Mouse (Mus musculus): ENCODE measurements around the gene Evc2. TPM values are rescaled to one million over a fixed set of nuclear protein-coding genes. Genes with fewer than 3 reads are reported as not detected.

The Evc2 gene
- total RNA-seq, 1 experiment from 2014 or later, result not detected

DNA sequence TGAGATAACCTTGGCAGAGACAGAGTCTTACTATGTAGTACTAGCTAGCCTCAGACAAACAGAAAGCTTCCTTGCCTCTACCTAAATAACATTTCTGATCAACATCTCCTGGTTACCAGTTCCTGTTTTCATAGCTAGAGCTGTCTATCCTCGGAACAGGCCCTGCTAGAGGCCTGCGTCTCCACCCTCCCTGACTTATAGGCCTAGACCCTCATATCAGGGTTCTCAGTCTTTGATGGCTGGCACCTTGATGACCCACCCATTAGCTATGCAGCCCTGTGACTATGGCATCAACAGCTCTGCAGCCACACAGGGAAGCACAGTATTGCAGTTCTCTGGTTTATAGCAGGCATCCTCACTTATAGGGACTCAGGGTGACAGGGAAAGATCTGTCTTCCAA, 119.5 kb downstream of the Evc2 start:
- ATAC-seq (replicated peaks; ENCODE audit: insufficient number of reproducible peaks, low FRiP score, low TSS enrichment, poor library complexity, severe bottlenecking), result no peak

DNA sequence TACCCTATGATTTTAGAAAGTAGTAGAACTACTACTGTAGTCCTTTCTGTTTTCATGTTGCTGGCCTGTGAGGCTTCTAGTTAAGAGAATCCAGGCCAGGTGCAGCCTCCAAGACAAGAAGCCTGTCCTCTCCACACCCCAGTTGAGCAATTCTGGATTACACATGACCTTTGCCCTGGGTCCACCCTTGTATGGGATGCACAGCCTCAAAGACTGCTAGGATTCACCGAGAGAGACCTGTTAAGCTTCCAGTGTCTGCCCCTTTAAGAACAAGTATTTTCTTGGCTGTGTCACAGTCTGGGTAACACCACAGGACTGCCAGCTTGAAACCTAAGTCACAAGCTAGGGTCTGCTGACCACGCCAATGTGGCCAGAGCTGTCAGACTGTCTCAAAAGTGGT, 119.9 kb downstream of the Evc2 start:
- no peak for ATAC-seq (replicated peaks; ENCODE audit: insufficient number of reproducible peaks, low FRiP score, low TSS enrichment, poor library complexity, severe bottlenecking)

DNA sequence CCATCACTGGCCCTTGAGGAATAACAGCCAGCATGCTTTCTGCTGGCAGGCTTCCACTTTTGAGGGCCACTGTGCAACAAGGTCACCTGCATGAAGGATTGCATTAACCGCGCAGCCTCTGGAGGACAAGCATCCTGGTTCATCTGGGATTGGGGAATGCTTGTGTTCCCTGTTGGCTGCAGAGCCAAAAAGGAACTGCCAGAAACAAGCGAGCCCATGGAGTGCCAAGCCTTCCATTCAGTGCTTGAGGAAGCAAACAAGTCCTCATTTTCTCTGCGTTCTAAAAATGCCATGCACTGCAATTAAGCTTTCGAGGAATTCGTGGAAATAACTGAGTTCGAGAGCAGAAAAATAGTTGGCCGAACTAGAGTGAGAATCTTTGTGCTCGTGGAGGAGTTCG, 127.2 kb downstream of the Evc2 start:
- ATAC-seq (replicated peaks; ENCODE audit: insufficient number of reproducible peaks, low FRiP score, low TSS enrichment, poor library complexity, severe bottlenecking), result no peak

DNA sequence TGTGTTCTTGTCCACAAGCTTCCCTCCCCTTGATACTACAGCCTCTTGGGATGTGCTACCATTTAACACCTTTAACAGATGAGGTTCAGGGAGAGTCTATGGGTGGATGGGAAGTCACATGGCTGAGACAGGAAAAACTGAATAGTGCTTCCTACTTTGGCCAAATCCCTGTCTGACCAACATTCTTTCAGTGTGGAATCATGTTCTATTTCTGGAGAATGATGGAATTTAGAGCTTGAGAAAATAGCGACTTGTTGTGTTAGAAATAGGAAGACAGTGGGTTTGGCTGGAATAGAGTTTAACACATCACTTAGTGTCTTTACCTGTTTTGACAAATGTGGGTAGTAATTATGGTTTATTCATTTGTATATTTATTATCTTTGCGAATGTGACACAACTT, 129.3 kb downstream of the Evc2 start:
- ATAC-seq (replicated peaks; ENCODE audit: insufficient number of reproducible peaks, low FRiP score, low TSS enrichment, poor library complexity, severe bottlenecking), result no peak

DNA sequence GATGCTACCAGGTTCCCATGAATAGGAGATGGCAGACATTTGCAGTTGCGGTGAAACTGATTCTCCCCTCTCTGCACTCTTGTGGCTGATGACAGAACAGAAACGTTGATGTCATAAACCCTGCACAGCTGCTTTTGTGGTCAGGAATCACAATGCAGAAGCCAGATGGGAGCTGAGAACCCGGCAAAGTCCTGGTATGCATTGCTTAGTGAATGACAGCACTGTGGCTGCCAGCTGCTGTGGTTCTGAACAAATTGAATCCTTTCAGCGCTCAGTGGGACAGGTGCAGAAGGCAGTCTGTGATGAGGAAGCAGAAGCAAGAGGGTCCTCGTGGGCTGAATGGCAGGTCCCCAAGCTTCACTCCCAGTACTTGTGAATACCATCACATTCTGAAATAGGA, 130.7 kb downstream of the Evc2 start:
- no peak for ATAC-seq (replicated peaks; ENCODE audit: insufficient number of reproducible peaks, low FRiP score, low TSS enrichment, poor library complexity, severe bottlenecking)

DNA sequence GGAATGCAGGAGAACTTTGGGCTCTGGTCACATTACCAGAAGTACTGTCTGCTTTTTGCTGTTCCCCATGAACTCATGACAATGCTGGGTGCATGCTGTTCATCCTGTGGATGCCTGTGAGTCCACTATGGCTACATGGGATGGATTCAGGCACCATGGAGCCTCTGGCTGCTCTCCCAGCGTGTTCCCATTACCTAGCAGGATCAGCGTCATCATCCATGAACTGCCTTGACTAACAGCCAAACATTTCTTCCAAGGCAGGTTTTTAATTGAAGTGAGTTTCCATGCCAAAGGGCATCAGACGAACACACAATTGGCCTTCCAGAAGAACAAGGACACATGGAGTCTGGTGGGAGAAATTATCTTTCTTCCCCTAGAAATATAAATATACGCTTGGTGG, 133.3 kb downstream of the Evc2 start:
- ATAC-seq (replicated peaks; ENCODE audit: insufficient number of reproducible peaks, low FRiP score, low TSS enrichment, poor library complexity, severe bottlenecking), result no peak

DNA sequence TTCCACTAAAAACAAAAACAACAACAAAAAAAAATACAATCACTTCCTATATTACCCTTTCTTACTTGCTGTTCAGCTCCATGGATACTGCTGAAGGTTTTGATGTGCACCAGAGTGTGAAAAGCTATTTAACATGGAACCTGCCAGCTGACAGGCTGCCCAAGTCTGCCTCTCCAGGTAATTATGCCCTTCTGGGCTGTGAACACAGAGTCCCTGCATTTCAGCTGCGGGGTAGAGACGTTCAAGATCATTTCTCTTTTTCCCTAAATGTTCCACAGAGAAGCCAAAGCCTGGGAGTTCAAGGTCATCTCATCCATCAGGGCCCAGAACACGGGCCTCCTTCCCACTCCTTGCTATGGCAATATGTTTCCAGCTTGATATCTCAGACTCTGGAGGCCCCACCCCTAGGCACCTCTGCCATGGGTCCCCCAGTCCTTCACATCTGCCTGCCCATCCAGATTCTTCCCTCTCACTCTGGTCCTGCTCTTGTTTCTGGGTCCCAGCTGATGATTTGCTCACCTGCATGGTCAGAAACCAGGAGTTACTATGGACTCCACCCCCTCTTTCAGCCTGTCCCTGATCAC, 133.8 kb downstream of the Evc2 start:
- no peak for ATAC-seq (replicated peaks; ENCODE audit: insufficient number of reproducible peaks, low FRiP score, low TSS enrichment, poor library complexity, severe bottlenecking)

Other genes starting within 250 kb of the Evc2 start
- 0.29 to 0.68 TPM in 2 of 3 replicates, not detected in the other for gene Crmp1, start 96.6 kb upstream of the Evc2 start, total RNA-seq (2017)
- gene Evc, start 1.6 kb upstream of the Evc2 start, total RNA-seq (2017), result 0.43 to 1.4 TPM (median 0.78 TPM) in 3 replicates